Mouse (Mus musculus): ENCODE data around the gene Ddx42. TPM values are rescaled to one million over a fixed set of nuclear protein-coding genes. Genes with fewer than 3 reads are reported as not detected.

Gene Ddx42
- polyA plus RNA-seq, 1 experiment from 2014 or later = 27.2 TPM

DNA sequence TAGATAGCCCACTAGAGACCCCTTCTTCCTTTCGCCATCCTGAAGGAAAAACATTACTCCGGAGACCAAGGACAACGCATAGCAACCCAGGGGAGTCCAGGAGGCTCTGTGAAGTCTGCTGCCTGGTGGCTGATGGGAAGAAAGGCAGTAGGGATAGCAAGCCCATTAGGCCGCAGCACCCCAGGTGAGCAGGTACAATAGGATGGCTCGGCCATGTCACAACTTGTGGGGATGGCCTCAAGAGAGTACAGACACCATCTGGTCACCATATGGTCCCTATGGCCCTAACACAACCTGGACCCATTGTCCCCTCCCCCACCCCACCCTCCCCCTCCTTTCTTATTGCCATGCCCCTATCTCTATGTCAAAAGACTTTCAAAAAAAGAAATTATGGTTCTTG is 51.1 kb downstream of the Ddx42 start:
- 44% methylated on average over 5 of the region's 5 CpGs for WGBS
- Histone ChIP-seq H3K4me2 (replicated peaks; ENCODE audit: low read depth) (peak overlapping the region; percentile 46), H3K36me3 (ENCODE audit: control insufficient read depth, insufficient read depth, low read length) (peaks cover 32% of the 10 kb centered on the region), H3K27ac (replicated peaks) (peak overlapping the region; percentile 92), H3K27me3 (ENCODE audit: control insufficient read depth, insufficient read depth, low read length) (no peaks in the 10 kb centered on the region), H3K9ac (ENCODE audit: low read length) (peak overlapping the region; percentile 50), H3K4me1 (replicated peaks; ENCODE audit: control insufficient read depth, insufficient read depth) (peaks cover 19% of the 10 kb centered on the region), H3K4me3 (ENCODE audit: low read depth, low read length) (peak overlapping the region; percentile 12; the same call in 1 of the 2 replicates), H3K9me3 (ENCODE audit: control insufficient read depth, low read length) (no peaks in the 10 kb centered on the region)
- DNase-seq (ENCODE audit: low spot score) (no peak), ATAC-seq (ENCODE audit: low FRiP score, low TSS enrichment) (no peak)
- 0 out of 2 replicates have a peak, but pooled peaks have one; percentile 18 for TF ChIP-seq CTCF (IDR thresholded peaks at IDR 0.05; ENCODE audit: low read depth)
- no peak for TF ChIP-seq EP300 (optimal IDR thresholded peaks at IDR 0.05)

DNA sequence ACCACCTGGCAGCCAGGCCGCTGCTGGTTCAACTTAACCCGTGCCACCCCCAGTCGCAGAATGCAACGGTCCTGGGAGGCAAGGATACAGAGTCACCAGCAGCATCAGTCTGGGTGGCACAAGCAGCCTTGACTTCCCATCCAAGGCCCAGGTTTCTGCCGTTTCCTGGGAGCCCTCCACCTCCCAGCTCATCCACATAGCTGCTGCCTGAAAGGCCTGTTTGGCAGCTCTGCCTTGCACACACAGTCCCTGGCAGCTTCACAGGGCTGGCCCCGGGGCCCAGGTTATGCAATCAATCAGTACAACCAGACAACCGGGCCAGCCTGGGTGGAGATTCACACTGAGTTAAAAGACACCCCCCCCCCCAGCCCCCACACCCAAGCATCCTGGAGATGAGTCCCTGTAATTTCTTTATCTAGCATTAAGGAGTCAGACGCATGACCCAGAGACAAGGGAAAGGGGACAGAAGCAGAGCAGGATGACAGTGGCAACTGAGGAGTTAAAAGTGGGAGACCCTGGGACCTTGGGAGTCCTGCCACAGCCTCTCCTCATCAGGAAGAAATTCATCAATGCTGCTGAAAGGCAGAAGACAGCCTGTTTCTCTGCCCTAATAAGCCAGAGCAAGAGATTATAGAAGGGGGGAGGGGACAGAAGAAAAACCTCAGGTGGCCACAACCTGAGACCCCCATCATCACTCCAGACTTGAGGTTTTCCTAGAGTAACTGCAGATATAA is 51.8 kb downstream of the Ddx42 start:
- H3K9me3 ChIP-seq (ENCODE audit: control insufficient read depth, low read length) = no peaks in the 10 kb centered on the region
- peaks cover 19% of the 10 kb centered on the region for H3K4me1 ChIP-seq (replicated peaks; ENCODE audit: control insufficient read depth, insufficient read depth)
- H3K36me3 ChIP-seq (ENCODE audit: control insufficient read depth, insufficient read depth, low read length) = peaks cover 29% of the 10 kb centered on the region
- H3K27me3 ChIP-seq (ENCODE audit: control insufficient read depth, insufficient read depth, low read length) = no peaks in the 10 kb centered on the region
- peak overlapping the region; percentile 12 for H3K4me3 ChIP-seq (ENCODE audit: low read depth, low read length)
- peak overlapping the region; percentile 46 for H3K4me2 ChIP-seq (replicated peaks; ENCODE audit: low read depth)
- TF ChIP-seq CTCF (IDR thresholded peaks at IDR 0.05; ENCODE audit: low read depth) (no peak), EP300 (optimal IDR thresholded peaks at IDR 0.05) (no peak)
- H3K27ac ChIP-seq (replicated peaks) = peak overlapping the region; percentile 92
- ATAC-seq (ENCODE audit: low FRiP score, low TSS enrichment) = 0 out of 2 replicates have a peak, but pooled peaks have one; percentile 3
- WGBS = 20% methylated on average over 8 of the region's 8 CpGs
- peak overlapping the region; percentile 50 for H3K9ac ChIP-seq (ENCODE audit: low read length)
- peak; percentile 77 for DNase-seq (ENCODE audit: low spot score)

DNA sequence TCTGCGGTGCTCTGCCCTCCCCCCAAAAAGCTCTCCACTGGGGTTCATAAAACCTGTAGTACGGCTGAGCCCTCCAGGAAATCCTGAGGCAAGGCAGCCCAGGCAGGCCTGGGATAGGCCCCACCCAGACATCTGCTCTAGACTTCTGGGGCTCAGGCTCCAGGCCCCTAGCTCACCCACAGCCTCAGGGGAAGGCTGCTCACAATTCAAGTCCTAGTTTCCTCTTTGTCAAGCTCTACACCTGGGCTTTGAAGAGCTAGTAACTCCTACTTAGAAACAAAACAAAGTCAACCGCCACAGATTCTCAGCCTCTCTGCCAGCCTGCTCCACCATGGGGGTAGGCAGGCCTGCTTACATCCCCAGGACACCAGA is 52.3 kb downstream of the Ddx42 start:
- Histone ChIP-seq H3K27ac (replicated peaks) (peak overlapping the region; percentile 92), H3K9ac (ENCODE audit: low read length) (peak overlapping the region; percentile 50), H3K4me3 (ENCODE audit: low read depth, low read length) (peak overlapping the region; percentile 8; the same call in 1 of the 2 replicates), H3K27me3 (ENCODE audit: control insufficient read depth, insufficient read depth, low read length) (no peaks in the 10 kb centered on the region), H3K9me3 (ENCODE audit: control insufficient read depth, low read length) (no peaks in the 10 kb centered on the region), H3K4me2 (replicated peaks; ENCODE audit: low read depth) (peak overlapping the region; percentile 46), H3K36me3 (ENCODE audit: control insufficient read depth, insufficient read depth, low read length) (peaks cover 24% of the 10 kb centered on the region), H3K4me1 (replicated peaks; ENCODE audit: control insufficient read depth, insufficient read depth) (peaks cover 19% of the 10 kb centered on the region)
- DNase-seq (ENCODE audit: low spot score) (peak; percentile 40), ATAC-seq (ENCODE audit: low FRiP score, low TSS enrichment) (no peak)
- TF ChIP-seq CTCF (IDR thresholded peaks at IDR 0.05; ENCODE audit: low read depth) (no peak), EP300 (optimal IDR thresholded peaks at IDR 0.05) (no peak)
- 14% methylated on average over 3 of the region's 3 CpGs for WGBS

DNA sequence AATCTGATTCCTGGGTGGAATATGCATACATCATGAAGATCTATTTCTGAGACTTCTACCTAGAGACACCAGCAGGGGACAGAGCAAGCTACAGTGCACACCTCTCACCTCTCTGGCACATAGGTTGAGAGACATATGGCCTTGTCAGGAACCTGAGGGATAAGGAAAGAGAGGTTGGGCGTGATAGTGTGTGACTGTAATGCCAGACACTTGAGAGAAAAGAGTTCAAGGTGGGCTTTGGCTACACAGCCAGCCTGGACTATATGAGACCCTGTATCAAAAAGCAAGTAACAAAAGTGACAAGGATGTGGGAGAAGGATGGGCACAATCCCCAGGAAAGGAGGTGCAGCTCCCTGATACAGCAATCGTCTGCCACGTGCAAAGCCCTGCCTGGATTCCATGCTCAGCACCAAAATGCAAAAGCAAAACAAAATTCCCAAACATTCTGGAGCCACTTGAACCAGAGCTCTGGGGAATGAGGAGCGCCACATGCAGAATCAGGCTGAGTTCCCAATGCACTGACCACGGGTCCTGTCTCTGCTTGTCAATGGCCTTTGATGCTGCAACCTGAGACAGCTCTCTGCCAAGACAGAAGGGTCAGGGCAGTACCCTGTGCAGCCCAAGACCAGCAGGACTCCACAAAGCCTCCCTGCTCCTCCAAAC is 54.5 kb downstream of the Ddx42 start:
- no peaks in the 10 kb centered on the region for H3K9me3 ChIP-seq (ENCODE audit: control insufficient read depth, low read length)
- peak overlapping the region; percentile 99 for H3K9ac ChIP-seq (ENCODE audit: low read length)
- H3K27me3 ChIP-seq (ENCODE audit: control insufficient read depth, insufficient read depth, low read length) = no peaks in the 10 kb centered on the region
- H3K27ac ChIP-seq (replicated peaks) = peak overlapping the region; percentile 99
- peaks cover 22% of the 10 kb centered on the region for H3K4me1 ChIP-seq (replicated peaks; ENCODE audit: control insufficient read depth, insufficient read depth)
- TF ChIP-seq EP300 (optimal IDR thresholded peaks at IDR 0.05) = no peak
- peak; percentile 44 for TF ChIP-seq CTCF (IDR thresholded peaks at IDR 0.05; ENCODE audit: low read depth)
- 7% methylated on average over 5 of the region's 5 CpGs for WGBS
- peak overlapping the region; percentile 98 for H3K4me3 ChIP-seq (ENCODE audit: low read depth, low read length)
- ATAC-seq (ENCODE audit: low FRiP score, low TSS enrichment) (no peak), DNase-seq (ENCODE audit: low spot score) (no peak)
- H3K36me3 ChIP-seq (ENCODE audit: control insufficient read depth, insufficient read depth, low read length) = peaks cover 6% of the 10 kb centered on the region
- peak overlapping the region; percentile 72 for H3K4me2 ChIP-seq (replicated peaks; ENCODE audit: low read depth)

DNA sequence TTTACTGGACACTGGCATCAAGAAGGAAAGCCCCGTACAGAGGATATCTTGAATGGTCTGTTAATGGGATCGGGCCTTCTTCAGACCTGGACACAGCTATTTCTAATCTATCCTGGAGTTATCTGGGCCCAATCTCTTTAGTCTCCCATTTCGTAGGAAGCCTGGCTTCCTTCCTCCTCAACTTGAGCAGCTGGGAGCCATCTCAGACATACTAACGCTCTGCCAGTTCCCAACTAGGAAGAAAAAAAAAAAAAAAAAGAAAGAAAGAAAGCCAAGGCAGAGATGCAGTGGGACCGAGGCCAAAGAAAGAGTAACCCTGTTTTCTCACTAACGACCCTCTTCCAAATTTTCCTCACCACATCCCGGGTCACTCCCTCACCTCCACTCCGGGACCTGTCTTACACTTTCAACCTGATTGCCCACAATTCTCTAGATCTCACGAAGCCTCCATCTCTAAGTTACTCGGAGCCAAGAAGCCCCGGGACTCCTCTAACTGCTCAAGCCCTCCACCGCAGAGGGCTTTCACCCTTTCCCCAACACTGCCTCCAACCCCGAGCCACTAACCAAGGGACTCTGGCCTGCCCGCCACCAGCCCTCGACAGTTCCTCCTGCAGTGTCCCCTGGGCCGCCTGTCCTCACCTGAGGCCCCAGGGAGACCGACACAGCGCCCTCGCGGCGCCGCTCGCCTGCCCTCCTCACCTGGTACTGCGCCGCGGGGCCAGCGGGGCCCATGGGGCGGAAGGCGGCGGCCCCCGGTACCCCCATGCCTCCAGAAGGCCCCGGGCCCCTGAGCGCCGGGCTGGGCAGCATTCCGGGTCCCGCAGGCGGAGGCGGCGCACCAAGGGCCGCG is 55.3 kb downstream of the Ddx42 start:
- Histone ChIP-seq H3K4me2 (replicated peaks; ENCODE audit: low read depth) (peak overlapping the region; percentile 72), H3K36me3 (ENCODE audit: control insufficient read depth, insufficient read depth, low read length) (no peaks in the 10 kb centered on the region), H3K27me3 (ENCODE audit: control insufficient read depth, insufficient read depth, low read length) (no peaks in the 10 kb centered on the region), H3K9ac (ENCODE audit: low read length) (peak overlapping the region; percentile 99), H3K27ac (replicated peaks) (peak overlapping the region; percentile 99), H3K9me3 (ENCODE audit: control insufficient read depth, low read length) (no peaks in the 10 kb centered on the region), H3K4me1 (replicated peaks; ENCODE audit: control insufficient read depth, insufficient read depth) (peaks cover 22% of the 10 kb centered on the region), H3K4me3 (ENCODE audit: low read depth, low read length) (peak overlapping the region; percentile 98)
- under 1% methylated on average over 41 of the region's 41 CpGs for WGBS
- TF ChIP-seq CTCF (IDR thresholded peaks at IDR 0.05; ENCODE audit: low read depth) (no peak), EP300 (optimal IDR thresholded peaks at IDR 0.05) (no peak)
- ATAC-seq (ENCODE audit: low FRiP score, low TSS enrichment) (peak; percentile 14), DNase-seq (ENCODE audit: low spot score) (peak; percentile 67)

All from stomach, postnatal 0 days (tissue).